Mouse (Mus musculus): Measurements from ENCODE around the gene Tstd2. TPM values are rescaled to one million over a fixed set of nuclear protein-coding genes. Genes with fewer than 3 reads are reported as not detected.

The Tstd2 gene
- polyA plus RNA-seq, 1 experiment from 2014 or later, result 39.1 TPM

GRCm38 (mm10) chr4:46069851-46070482 lies 68.5 kb downstream of the Tstd2 start:
- no peak overlapping the region for H3K4me2 ChIP-seq (replicated peaks; ENCODE audit: low read depth, low read length)
- H3K9me3 ChIP-seq (ENCODE audit: low read length), result no peaks in the 10 kb centered on the region
- no peaks in the 10 kb centered on the region for H3K27me3 ChIP-seq (ENCODE audit: insufficient read depth, low read length)
- no peak overlapping the region for H3K4me3 ChIP-seq (ENCODE audit: low read length)
- H3K9ac ChIP-seq (replicated peaks; ENCODE audit: low read length), result no peak overlapping the region
- peak overlapping the region; percentile 68 for H3K27ac ChIP-seq (ENCODE audit: low read length)
- 42% methylated on average over 6 of the region's 6 CpGs for WGBS
- no peaks in the 10 kb centered on the region for H3K36me3 ChIP-seq (ENCODE audit: insufficient read depth, low read length)
- H3K4me1 ChIP-seq (ENCODE audit: insufficient read depth, low read length), result peaks cover 26% of the 10 kb centered on the region
- peak; percentile 86 for ATAC-seq (ENCODE audit: low FRiP score, low TSS enrichment)

DNA sequence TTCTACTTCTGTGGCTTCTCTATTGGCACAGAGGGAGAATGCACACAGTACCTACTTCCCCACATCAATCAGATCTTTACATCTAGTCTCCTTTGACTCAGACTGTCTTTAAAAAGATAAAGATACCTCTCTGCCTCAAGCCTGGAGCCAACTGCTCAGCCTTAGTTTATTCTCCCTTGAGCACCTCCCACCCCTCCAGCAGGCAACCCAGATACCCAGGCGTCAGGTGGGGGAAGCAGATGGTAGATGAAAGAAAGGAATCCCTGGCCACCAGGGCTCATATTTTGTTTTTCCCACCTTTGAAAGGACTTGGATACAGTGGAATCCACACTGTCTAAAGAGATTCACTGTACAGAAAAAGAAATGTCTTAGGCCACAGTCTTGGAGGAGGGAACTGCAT lies 69.9 kb downstream of the Tstd2 start:
- H3K36me3 ChIP-seq (ENCODE audit: insufficient read depth, low read length), result no peaks in the 10 kb centered on the region
- H3K9ac ChIP-seq (replicated peaks; ENCODE audit: low read length), result no peak overlapping the region
- H3K27me3 ChIP-seq (ENCODE audit: insufficient read depth, low read length), result no peaks in the 10 kb centered on the region
- no peak overlapping the region for H3K4me2 ChIP-seq (replicated peaks; ENCODE audit: low read depth, low read length)
- H3K9me3 ChIP-seq (ENCODE audit: low read length), result no peaks in the 10 kb centered on the region
- H3K4me3 ChIP-seq (ENCODE audit: low read length), result no peak overlapping the region
- peaks cover 35% of the 10 kb centered on the region for H3K4me1 ChIP-seq (ENCODE audit: insufficient read depth, low read length)
- H3K27ac ChIP-seq (ENCODE audit: low read length), result no peak overlapping the region
- WGBS, result 39% methylated on average over 1 of the region's 1 CpGs
- no peak for ATAC-seq (ENCODE audit: low FRiP score, low TSS enrichment)

DNA sequence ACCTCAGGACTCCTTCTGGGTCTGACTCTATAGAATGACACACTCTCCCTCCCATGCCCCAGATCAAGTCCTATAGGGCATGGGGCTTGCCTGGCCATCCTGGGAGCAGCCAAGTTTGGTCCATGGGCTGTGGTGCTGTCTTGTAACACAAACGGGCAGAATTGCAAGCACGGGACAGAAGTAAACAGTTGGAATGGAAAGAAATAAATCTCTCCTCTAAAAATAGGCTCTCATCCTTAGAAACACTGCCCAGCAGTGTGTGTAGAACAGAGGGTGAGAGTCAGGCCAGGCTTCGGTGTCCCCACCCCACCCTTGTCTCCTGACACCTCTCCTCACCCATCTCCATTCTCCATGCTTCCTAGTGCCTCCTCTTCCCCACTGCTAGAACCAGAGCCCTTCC lies 70.4 kb downstream of the Tstd2 start:
- no peaks in the 10 kb centered on the region for H3K36me3 ChIP-seq (ENCODE audit: insufficient read depth, low read length)
- 46% methylated on average over 3 of the region's 3 CpGs for WGBS
- no peak overlapping the region for H3K27ac ChIP-seq (ENCODE audit: low read length)

DNA sequence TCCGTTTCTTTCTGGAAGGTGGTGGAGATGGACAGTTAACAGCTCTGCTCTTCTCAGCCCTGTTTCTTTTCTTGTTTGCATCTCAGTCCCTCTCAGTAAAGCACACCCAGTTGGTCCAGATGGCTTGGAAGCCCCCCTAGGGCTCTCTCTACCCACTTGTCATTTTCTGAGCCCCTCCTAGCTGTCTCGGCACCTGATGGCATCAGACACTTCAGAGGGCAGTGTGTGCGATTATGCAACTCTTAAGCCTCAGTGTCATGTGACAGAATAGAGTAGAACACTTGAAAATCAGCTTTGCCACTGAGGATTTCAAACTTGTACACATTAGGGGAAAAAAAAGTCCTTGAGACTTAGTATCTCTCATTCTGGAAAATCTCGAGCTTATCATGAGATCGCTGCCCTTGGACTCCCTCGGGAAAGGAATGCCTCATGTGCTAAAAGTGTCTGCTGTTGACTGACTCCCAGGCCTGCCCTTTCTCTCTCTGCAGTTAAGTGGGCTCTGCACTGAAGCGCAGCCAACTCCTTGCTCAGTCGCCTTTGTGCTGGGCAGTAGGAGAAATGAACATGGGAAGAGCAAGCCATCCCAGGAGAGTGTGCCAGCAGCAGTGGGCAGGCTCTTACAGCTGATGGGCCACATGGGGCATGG lies 72.7 kb downstream of the Tstd2 start:
- WGBS, result 44% methylated on average over 8 of the region's 8 CpGs
- H3K4me2 ChIP-seq (replicated peaks; ENCODE audit: low read depth, low read length), result no peak overlapping the region
- no peak overlapping the region for H3K27ac ChIP-seq (ENCODE audit: low read length)
- H3K9ac ChIP-seq (replicated peaks; ENCODE audit: low read length), result no peak overlapping the region
- H3K36me3 ChIP-seq (ENCODE audit: insufficient read depth, low read length), result no peaks in the 10 kb centered on the region
- H3K27me3 ChIP-seq (ENCODE audit: insufficient read depth, low read length), result no peaks in the 10 kb centered on the region
- peaks cover 35% of the 10 kb centered on the region for H3K4me1 ChIP-seq (ENCODE audit: insufficient read depth, low read length)
- H3K9me3 ChIP-seq (ENCODE audit: low read length), result no peaks in the 10 kb centered on the region
- H3K4me3 ChIP-seq (ENCODE audit: low read length), result no peak overlapping the region
- ATAC-seq (ENCODE audit: low FRiP score, low TSS enrichment), result peak; percentile 20; the same call in 1 of the 2 replicates

More for the DNA sequence above, 70.4 kb downstream of the Tstd2 start:
- no peaks in the 10 kb centered on the region for H3K9me3 ChIP-seq (ENCODE audit: low read length)
- no peaks in the 10 kb centered on the region for H3K27me3 ChIP-seq (ENCODE audit: insufficient read depth, low read length)
- no peak overlapping the region for H3K4me3 ChIP-seq (ENCODE audit: low read length)
- no peak for ATAC-seq (ENCODE audit: low FRiP score, low TSS enrichment)
- no peak overlapping the region for H3K9ac ChIP-seq (replicated peaks; ENCODE audit: low read length)
- peaks cover 35% of the 10 kb centered on the region for H3K4me1 ChIP-seq (ENCODE audit: insufficient read depth, low read length)
- no peak overlapping the region for H3K4me2 ChIP-seq (replicated peaks; ENCODE audit: low read depth, low read length)

GRCm38 (mm10) chr4:46064961-46065360 lies 73.5 kb downstream of the Tstd2 start:
- Histone ChIP-seq H3K9me3 (ENCODE audit: low read length) (no peaks in the 10 kb centered on the region), H3K4me2 (replicated peaks; ENCODE audit: low read depth, low read length) (no peak overlapping the region), H3K27ac (ENCODE audit: low read length) (no peak overlapping the region), H3K27me3 (ENCODE audit: insufficient read depth, low read length) (no peaks in the 10 kb centered on the region), H3K9ac (replicated peaks; ENCODE audit: low read length) (no peak overlapping the region), H3K4me1 (ENCODE audit: insufficient read depth, low read length) (peaks cover 30% of the 10 kb centered on the region), H3K36me3 (ENCODE audit: insufficient read depth, low read length) (no peaks in the 10 kb centered on the region), H3K4me3 (ENCODE audit: low read length) (no peak overlapping the region)
- no peak for ATAC-seq (ENCODE audit: low FRiP score, low TSS enrichment)
- 59% methylated on average over 3 of the region's 3 CpGs for WGBS

Other genes with a start within 250 kb of the Tstd2 start
- gene Ccdc180, start 248.4 kb downstream of the Tstd2 start, polyA plus RNA-seq (2015; fragmentation: Nextera tagmentation; extraction: Ambion mirVana), result 0.79 and 0.86 TPM in 2 replicates
- 20.1 and 20.5 TPM in 2 replicates for gene Tdrd7, start 173.4 kb downstream of the Tstd2 start, polyA plus RNA-seq (2015; fragmentation: Nextera tagmentation; extraction: Ambion mirVana)
- gene Tmod1, start 99.8 kb downstream of the Tstd2 start, polyA plus RNA-seq (2015; fragmentation: Nextera tagmentation; extraction: Ambion mirVana), result 6.3 and 7.6 TPM in 2 replicates
- gene Ncbp1, start 81 bp downstream of the Tstd2 start, polyA plus RNA-seq (2015; fragmentation: Nextera tagmentation; extraction: Ambion mirVana), result 90.6 and 90.9 TPM in 2 replicates
- gene Xpa, start 57.6 kb upstream of the Tstd2 start, polyA plus RNA-seq (2015; fragmentation: Nextera tagmentation; extraction: Ambion mirVana), result 20.7 and 21.1 TPM in 2 replicates
- not detected in 2 replicates for gene Foxe1, start 204.9 kb upstream of the Tstd2 start, polyA plus RNA-seq (2015; fragmentation: Nextera tagmentation; extraction: Ambion mirVana)

Measured in kidney, embryonic 16.5 days (tissue).